Mouse (Mus musculus) kidney, embryonic 16.5 days (tissue): ENCODE results near the gene Casz1. TPM values are rescaled to one million over a fixed set of nuclear protein-coding genes. Genes with fewer than 3 reads are reported as not detected.

Experiments used
- ATAC-seq: fragments of 200-750 bp; cut with Nextera tagmentation; 2 replicates; pipeline ENCODE4 v1.8.0; 2017; ENCODE audit warnings: moderate TSS enrichment; ENCODE audit not compliant: low FRiP score, low TSS enrichment
- H3K27ac ChIP-seq: fragments of 300-500 bp; sonication (generic); 2 replicates; pipeline ENCODE4 v1.5.1; 2014; ENCODE audit warnings: low read length
- H3K27me3 ChIP-seq: fragments of 300-500 bp; sonication (generic); 2 replicates; pipeline ENCODE4 v1.6.1; 2014; ENCODE audit warnings: low read length, control low read depth, mixed read lengths; ENCODE audit not compliant: insufficient read depth
- H3K36me3 ChIP-seq: fragments of 300-500 bp; sonication (generic); 2 replicates; pipeline ENCODE4 v1.6.1; 2014; ENCODE audit warnings: low read length, control low read depth, mixed read lengths; ENCODE audit not compliant: insufficient read depth
- H3K4me1 ChIP-seq: fragments of 300-500 bp; sonication (generic); 2 replicates; pipeline ENCODE4 v1.6.1; 2014; ENCODE audit warnings: low read length, control low read depth, mixed read lengths; ENCODE audit not compliant: insufficient read depth
- H3K4me2 ChIP-seq: fragments of 300-500 bp; sonication (generic); replicated peaks from 2 replicates; pipeline ENCODE4 v1.6.1; 2014; ENCODE audit warnings: low read depth, low read length
- H3K4me3 ChIP-seq: fragments of 300-500 bp; sonication (generic); 2 replicates; pipeline ENCODE4 v1.5.1; 2014; ENCODE audit warnings: mild to moderate bottlenecking, low read length
- H3K9ac ChIP-seq: fragments of 300-500 bp; sonication (generic); replicated peaks from 2 replicates; pipeline ENCODE4 v1.6.1; 2014; ENCODE audit warnings: low read length
- H3K9me3 ChIP-seq: fragments of 300-500 bp; sonication (generic); 2 replicates; pipeline ENCODE4 v1.6.1; 2016; ENCODE audit warnings: low read length, control low read depth
- WGBS: fragments of 180-500 bp; shearing (Covaris S2); extraction: QIAGEN DNeasy Blood & Tissue Kit; methylation state at CpG from one replicate; pipeline ENCODE4 v1.1.7; 2014; 5-methylcytosine and 5-hydroxymethylcytosine counted together
- polyA plus RNA-seq: library from polyadenylated mRNA; unstranded; fragments of >200 nt; fragmentation: Nextera tagmentation; extraction: Ambion mirVana; gene quantifications from 2 replicates; pipeline ENCODE4 v1.2.1, GENCODE M21; 2015

Casz1 gene
- polyA plus RNA-seq, 1 experiment from 2014 or later, result 5.4 TPM

DNA sequence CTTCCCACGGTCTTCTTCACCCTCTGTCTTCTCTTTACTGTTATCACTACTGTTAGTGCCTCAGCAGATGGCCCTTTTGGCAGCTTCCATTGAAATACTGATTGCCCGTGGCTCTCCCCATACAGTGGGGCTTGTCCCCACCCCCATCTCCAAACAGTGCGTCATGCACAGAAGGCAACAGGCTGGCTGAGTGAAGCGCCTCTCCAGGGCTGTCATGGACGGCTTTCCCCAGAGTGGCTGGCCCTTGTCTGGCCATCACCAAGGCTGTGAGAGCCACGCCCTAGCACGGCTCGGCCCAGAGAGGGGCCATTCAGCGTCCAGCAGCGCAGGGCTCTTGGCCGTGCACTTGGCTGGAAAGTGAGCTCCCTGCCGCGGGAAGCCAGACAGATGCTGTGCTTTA lies 131.0 kb downstream of the Casz1 start:
- ATAC-seq, result 0 out of 2 replicates have a peak, but pooled peaks have one; percentile 9
- Histone ChIP-seq H3K27me3 (no peaks in the 10 kb centered on the region; the same call in 1 of the 2 replicates), H3K27ac (peak overlapping the region; percentile 17; the same call in 1 of the 2 replicates), H3K36me3 (peaks cover 4% of the 10 kb centered on the region), H3K4me2 (no peak overlapping the region), H3K9ac (peak overlapping the region; percentile 11; the same call in 1 of the 2 replicates), H3K4me3 (no peak overlapping the region), H3K9me3 (no peaks in the 10 kb centered on the region), H3K4me1 (peaks cover 23% of the 10 kb centered on the region)
- 39% methylated on average over 13 of the region's 13 CpGs for WGBS

- Histone ChIP-seq H3K36me3 (peaks cover 4% of the 10 kb centered on the region), H3K9ac (no peak overlapping the region), H3K4me3 (no peak overlapping the region), H3K27me3 (no peaks in the 10 kb centered on the region), H3K4me2 (no peak overlapping the region), H3K4me1 (peaks cover 32% of the 10 kb centered on the region), H3K27ac (no peak overlapping the region), H3K9me3 (no peaks in the 10 kb centered on the region)
- ATAC-seq, result no peak
- 88% methylated on average over 12 of the region's 12 CpGs for WGBS
Measured at GRCm38 (mm10) chr4:148936111-148936510, 131.9 kb downstream of the Casz1 start.

DNA sequence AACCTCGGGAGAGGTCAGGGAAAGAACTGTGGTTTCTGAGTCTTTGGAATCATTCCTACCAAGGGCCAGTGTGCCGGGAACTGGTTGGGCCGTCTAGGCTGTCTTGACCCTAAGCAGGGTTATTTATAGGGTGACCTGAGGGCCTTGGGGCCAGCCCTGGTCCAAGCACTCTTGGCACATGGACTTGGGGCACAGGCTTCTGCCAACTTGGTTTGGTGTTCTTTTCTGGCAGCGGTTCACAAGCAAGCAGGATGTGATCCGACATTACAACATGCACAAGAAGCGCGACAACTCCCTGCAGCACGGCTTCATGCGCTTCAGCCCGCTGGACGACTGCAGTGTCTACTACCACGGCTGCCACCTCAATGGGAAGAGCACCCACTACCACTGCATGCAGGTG lies 132.5 kb downstream of the Casz1 start:
- no peak for ATAC-seq
- no peaks in the 10 kb centered on the region for H3K9me3 ChIP-seq
- H3K27ac ChIP-seq, result no peak overlapping the region
- H3K36me3 ChIP-seq, result peaks cover 4% of the 10 kb centered on the region
- H3K4me3 ChIP-seq, result no peak overlapping the region
- H3K4me2 ChIP-seq, result no peak overlapping the region
- no peak overlapping the region for H3K9ac ChIP-seq
- no peaks in the 10 kb centered on the region for H3K27me3 ChIP-seq
- 85% methylated on average over 12 of the region's 12 CpGs for WGBS
- H3K4me1 ChIP-seq, result peaks cover 38% of the 10 kb centered on the region

DNA sequence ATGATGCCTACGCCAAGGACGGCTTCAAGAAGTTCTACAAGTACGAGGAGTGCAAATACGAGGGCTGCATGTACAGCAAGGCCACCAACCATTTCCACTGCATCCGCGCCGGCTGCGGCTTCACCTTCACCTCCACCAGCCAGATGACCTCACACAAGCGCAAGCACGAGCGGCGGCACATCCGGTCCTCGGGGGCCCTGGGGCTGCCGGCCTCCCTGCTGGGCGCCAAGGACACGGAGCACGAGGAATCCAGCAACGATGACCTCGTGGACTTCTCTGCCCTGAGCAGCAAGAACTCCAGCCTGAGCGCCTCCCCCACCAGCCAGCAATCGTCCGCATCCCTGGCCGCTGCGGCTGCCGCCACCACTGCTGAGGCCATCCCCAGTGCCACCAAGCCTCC lies 134.3 kb downstream of the Casz1 start:
- Histone ChIP-seq H3K27ac (no peak overlapping the region), H3K9me3 (no peaks in the 10 kb centered on the region), H3K4me3 (no peak overlapping the region), H3K27me3 (no peaks in the 10 kb centered on the region), H3K36me3 (peaks cover 4% of the 10 kb centered on the region), H3K4me1 (peaks cover 38% of the 10 kb centered on the region), H3K9ac (no peak overlapping the region), H3K4me2 (no peak overlapping the region)
- 78% methylated on average over 26 of the region's 26 CpGs for WGBS
- ATAC-seq, result no peak

DNA sequence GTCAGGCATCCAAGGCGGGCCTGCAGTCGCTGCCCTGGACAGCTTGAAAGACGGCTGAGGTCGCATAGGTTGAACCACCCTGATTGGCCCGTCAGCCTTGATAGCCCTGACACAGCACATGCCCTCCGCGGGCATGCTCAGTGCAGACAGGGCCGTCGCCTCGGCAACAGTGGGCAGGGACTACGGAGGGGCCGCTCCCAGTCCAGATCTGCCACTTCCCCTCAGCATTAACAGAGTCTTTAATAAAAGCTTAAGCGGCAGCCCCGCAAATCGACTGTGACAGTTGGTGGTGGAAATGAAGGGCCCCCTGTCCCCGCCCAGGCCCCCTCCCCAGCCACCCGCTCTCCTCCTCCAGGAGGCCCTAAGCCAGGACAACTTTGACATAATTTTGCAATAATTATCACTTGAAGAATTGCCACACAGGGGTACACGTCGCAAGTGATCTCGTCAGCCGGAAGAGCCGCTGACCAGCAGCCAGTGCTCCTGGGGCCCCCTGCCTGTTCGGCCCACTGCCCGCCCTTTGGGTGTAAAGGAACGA lies 136.5 kb downstream of the Casz1 start:
- Histone ChIP-seq H3K27me3 (no peaks in the 10 kb centered on the region), H3K27ac (peak overlapping the region; percentile 87), H3K4me1 (peaks cover 28% of the 10 kb centered on the region), H3K36me3 (peaks cover 8% of the 10 kb centered on the region), H3K9me3 (no peaks in the 10 kb centered on the region), H3K9ac (peak overlapping the region; percentile 56), H3K4me2 (peak overlapping the region; percentile 46), H3K4me3 (peak overlapping the region; percentile 12; the same call in 1 of the 2 replicates)
- 8% methylated on average over 25 of the region's 25 CpGs for WGBS
- ATAC-seq, result peak; percentile 95

GRCm38 (mm10) chr4:148941321-148941720 lies 137.1 kb downstream of the Casz1 start:
- no peaks in the 10 kb centered on the region for H3K27me3 ChIP-seq
- peaks cover 8% of the 10 kb centered on the region for H3K36me3 ChIP-seq
- no peak overlapping the region for H3K4me3 ChIP-seq
- H3K4me2 ChIP-seq, result peak overlapping the region; percentile 46
- H3K4me1 ChIP-seq, result peaks cover 27% of the 10 kb centered on the region
- H3K9me3 ChIP-seq, result no peaks in the 10 kb centered on the region
- peak overlapping the region; percentile 87 for H3K27ac ChIP-seq
- WGBS, result 47% methylated on average over 11 of the region's 11 CpGs
- ATAC-seq, result no peak
- peak overlapping the region; percentile 56 for H3K9ac ChIP-seq

- H3K4me3 ChIP-seq, result no peak overlapping the region
- peaks cover 38% of the 10 kb centered on the region for H3K4me1 ChIP-seq
- H3K4me2 ChIP-seq, result no peak overlapping the region
- no peaks in the 10 kb centered on the region for H3K9me3 ChIP-seq
- H3K36me3 ChIP-seq, result peaks cover 8% of the 10 kb centered on the region
- 41% methylated on average over 5 of the region's 5 CpGs for WGBS
- H3K9ac ChIP-seq, result no peak overlapping the region
- no peaks in the 10 kb centered on the region for H3K27me3 ChIP-seq
- ATAC-seq, result no peak
- no peak overlapping the region for H3K27ac ChIP-seq
Measured at GRCm38 (mm10) chr4:148943099-148943498, 138.9 kb downstream of the Casz1 start.

DNA sequence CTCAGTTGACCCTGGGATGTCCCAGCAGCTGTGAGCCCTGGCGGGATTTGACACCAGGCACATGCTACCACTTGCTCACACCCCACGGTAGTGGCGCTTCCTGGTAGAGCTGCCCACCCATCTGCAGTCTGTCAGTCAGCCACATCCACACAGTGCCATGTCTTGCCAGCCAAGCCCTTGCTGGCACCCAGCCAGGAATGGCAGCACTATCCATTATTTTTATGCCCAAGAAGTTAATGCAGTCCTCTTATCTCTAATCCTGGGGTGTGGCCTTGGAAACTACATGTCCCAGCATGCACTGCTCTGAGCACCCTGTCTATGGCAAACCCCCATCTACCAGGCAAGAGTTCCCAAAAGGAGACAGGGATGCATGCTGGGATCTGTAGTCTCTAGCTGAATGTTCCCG lies 141.2 kb downstream of the Casz1 start:
- no peak for ATAC-seq
- no peak overlapping the region for H3K27ac ChIP-seq
- H3K36me3 ChIP-seq, result peaks cover 3% of the 10 kb centered on the region; the same call in 1 of the 2 replicates
- no peak overlapping the region for H3K4me2 ChIP-seq
- no peak overlapping the region for H3K9ac ChIP-seq
- peaks cover 4% of the 10 kb centered on the region; the same call in 1 of the 2 replicates for H3K27me3 ChIP-seq
- WGBS, result 84% methylated on average over 4 of the region's 4 CpGs
- H3K4me3 ChIP-seq, result no peak overlapping the region
- no peaks in the 10 kb centered on the region for H3K9me3 ChIP-seq
- H3K4me1 ChIP-seq, result peaks cover 32% of the 10 kb centered on the region

GRCm38 (mm10) chr4:148946071-148946470 lies 141.8 kb downstream of the Casz1 start:
- Histone ChIP-seq H3K4me3 (no peak overlapping the region), H3K27ac (no peak overlapping the region), H3K9ac (no peak overlapping the region), H3K36me3 (peaks cover 3% of the 10 kb centered on the region; the same call in 1 of the 2 replicates), H3K27me3 (peaks cover 10% of the 10 kb centered on the region), H3K9me3 (no peaks in the 10 kb centered on the region), H3K4me1 (peaks cover 31% of the 10 kb centered on the region), H3K4me2 (no peak overlapping the region)
- ATAC-seq, result no peak
- 86% methylated on average over 8 of the region's 8 CpGs for WGBS

- no peak overlapping the region for H3K9ac ChIP-seq
- H3K27ac ChIP-seq, result peak overlapping the region; percentile 35
- H3K4me1 ChIP-seq, result peaks cover 42% of the 10 kb centered on the region
Measured at GRCm38 (mm10) chr4:148947833-148948388, 143.7 kb downstream of the Casz1 start.

More at GRCm38 (mm10) chr4:148947833-148948388, 143.7 kb downstream of the Casz1 start:
- H3K36me3 ChIP-seq, result peaks cover 3% of the 10 kb centered on the region; the same call in 1 of the 2 replicates
- H3K27me3 ChIP-seq, result peaks cover 23% of the 10 kb centered on the region
- 25% methylated on average over 10 of the region's 10 CpGs for WGBS
- ATAC-seq, result peak; percentile 75
- H3K4me2 ChIP-seq, result no peak overlapping the region
- no peak overlapping the region for H3K4me3 ChIP-seq
- no peaks in the 10 kb centered on the region for H3K9me3 ChIP-seq
